Mouse (Mus musculus): ENCODE measurements around the gene Clcf1. TPM values are rescaled to one million over a fixed set of nuclear protein-coding genes. Genes with fewer than 3 reads are reported as not detected.
"Not testable (repeated sequence)": the region's sequence is repeated elsewhere in the genome, so short reads cannot be mapped to it uniquely, and the experiment has no call there.

Clcf1 gene
- total and polyA plus RNA-seq, 3 experiments, result 0.42 to 2.3 TPM; not detected in 1

- H3K27ac ChIP-seq (ENCODE audit: control insufficient read depth, low read depth, low read length), result no peak overlapping the region
- DNase-seq (ENCODE audit: low read depth, low spot score), result peak; percentile 62
- H3K79me2 ChIP-seq (ENCODE audit: control insufficient read depth, insufficient read depth, low read length, poor library complexity), result no peaks in the 10 kb centered on the region
- peaks cover 0 to 3% of the 10 kb centered on the region in 2 experiments; a peak in 1 of 4 replicates for H3K36me3 ChIP-seq (ENCODE audit: control insufficient read depth in 1 of 2, insufficient read depth in 2 of 2, low read length in 2 of 2)
- H3K9ac ChIP-seq (ENCODE audit: control insufficient read depth, low read depth, low read length, poor library complexity, severe bottlenecking), result no peak overlapping the region
- no peak for TF ChIP-seq KAT2A (conservative IDR thresholded peaks at IDR 0.05; ENCODE audit: low read depth, low read length)
- no peak for TF ChIP-seq MYB (IDR thresholded peaks at IDR 0.05; ENCODE audit: low read depth, low read length)
- TF ChIP-seq HCFC1 (IDR thresholded peaks at IDR 0.05; ENCODE audit: low read depth, low read length), result no peak
- no peak for TF ChIP-seq RCOR1 (IDR thresholded peaks at IDR 0.05; ENCODE audit: low read depth, low read length)
- TF ChIP-seq TCF12 (IDR thresholded peaks at IDR 0.05; ENCODE audit: low read depth, low read length), result no peak
- TF ChIP-seq SMC3 (IDR thresholded peaks at IDR 0.05; ENCODE audit: low read depth, low read length), result peak; percentile 28
- TF ChIP-seq TBP (IDR thresholded peaks at IDR 0.05; ENCODE audit: low read depth, low read length), result no peak
- no peak for TF ChIP-seq ETS1 (IDR thresholded peaks at IDR 0.05; ENCODE audit: low read depth, low read length)
- peak in 2 of 3 experiments; percentile 52 to 61; a peak in 4 of 6 replicates for TF ChIP-seq CTCF (IDR thresholded peaks at IDR 0.05 in 2 of 3, conservative IDR thresholded peaks at IDR 0.05 in 1 of 3; ENCODE audit: control insufficient read depth in 1 of 3, insufficient read depth in 1 of 3, low read depth in 2 of 3, low read length in 3 of 3, poor library complexity in 1 of 3, severe bottlenecking in 1 of 3)
- TF ChIP-seq POLR2AphosphoS5 (IDR thresholded peaks at IDR 0.05; ENCODE audit: borderline replicate concordance, low read depth, low read length), result no peak
- TF ChIP-seq USF1 (IDR thresholded peaks at IDR 0.05; ENCODE audit: low read depth, low read length), result no peak
- TF ChIP-seq CHD2 (IDR thresholded peaks at IDR 0.05; ENCODE audit: low read length), result no peak
- peak; percentile 38; the same call in 1 of the 2 replicates for TF ChIP-seq SIN3A (IDR thresholded peaks at IDR 0.05; ENCODE audit: low read length)
- TF ChIP-seq RAD21 (IDR thresholded peaks at IDR 0.05; ENCODE audit: low read depth, low read length), result peak; percentile 42
- no peaks in the 10 kb centered on the region; a peak in 1 of 4 replicates for H3K27me3 ChIP-seq (ENCODE audit: control insufficient read depth in 1 of 2, insufficient read depth in 2 of 2, low read length in 2 of 2)
- H3K9me3 ChIP-seq (replicated peaks; ENCODE audit: insufficient read depth, low read length), result no peaks in the 10 kb centered on the region
- peaks cover 0 to 3% of the 10 kb centered on the region in 2 experiments; a peak in 2 of 4 replicates for H3K4me1 ChIP-seq (ENCODE audit: control insufficient read depth in 1 of 2, insufficient read depth in 2 of 2, low read length in 2 of 2)
- H3K4me3 ChIP-seq (ENCODE audit: control insufficient read depth in 1 of 2, insufficient read depth in 1 of 2, low read depth in 2 of 2, low read length in 2 of 2), result no peak overlapping the region
These were observed 33.0 kb downstream of the Clcf1 start for GRCm38 (mm10) chr19:4247010-4247409.

GRCm38 (mm10) chr19:4248683-4249082, 34.6 kb downstream of the Clcf1 start:
- peak in 1 of 3 experiments; percentile 22; a peak in 1 of 6 replicates for TF ChIP-seq CTCF (IDR thresholded peaks at IDR 0.05 in 2 of 3, conservative IDR thresholded peaks at IDR 0.05 in 1 of 3; ENCODE audit: control insufficient read depth in 1 of 3, insufficient read depth in 1 of 3, low read depth in 2 of 3, low read length in 3 of 3, poor library complexity in 1 of 3, severe bottlenecking in 1 of 3)
- not testable (repeated sequence) for H3K4me1 ChIP-seq (ENCODE audit: control insufficient read depth in 1 of 2, insufficient read depth in 2 of 2, low read length in 2 of 2); DNase-seq (ENCODE audit: low read depth, low spot score)

GRCm38 (mm10) chr19:4254230-4254629, 40.2 kb downstream of the Clcf1 start:
- Histone ChIP-seq H3K27ac (ENCODE audit: control insufficient read depth, low read depth, low read length) (no peak overlapping the region), H3K27me3 (ENCODE audit: control insufficient read depth in 1 of 2, insufficient read depth in 2 of 2, low read length in 2 of 2) (no peaks in the 10 kb centered on the region; a peak in 1 of 4 replicates), H3K4me3 (ENCODE audit: control insufficient read depth in 1 of 2, insufficient read depth in 1 of 2, low read depth in 2 of 2, low read length in 2 of 2) (no peak overlapping the region), H3K9me3 (replicated peaks; ENCODE audit: insufficient read depth, low read length) (no peaks in the 10 kb centered on the region), H3K36me3 (ENCODE audit: control insufficient read depth in 1 of 2, insufficient read depth in 2 of 2, low read length in 2 of 2) (peaks cover 0 to 3% of the 10 kb centered on the region in 2 experiments; a peak in 1 of 4 replicates), H3K79me2 (ENCODE audit: control insufficient read depth, insufficient read depth, low read length, poor library complexity) (peaks cover 3% of the 10 kb centered on the region; the same call in 1 of the 2 replicates), H3K4me1 (ENCODE audit: control insufficient read depth in 1 of 2, insufficient read depth in 2 of 2, low read length in 2 of 2) (peaks cover 2 to 4% of the 10 kb centered on the region in 2 experiments; a peak in 3 of 4 replicates), H3K9ac (ENCODE audit: control insufficient read depth, low read depth, low read length, poor library complexity, severe bottlenecking) (no peak overlapping the region)
- DNase-seq (ENCODE audit: low read depth, low spot score), result no peak
- no peak for TF ChIP-seq KAT2A (conservative IDR thresholded peaks at IDR 0.05; ENCODE audit: low read depth, low read length)
- TF ChIP-seq POLR2AphosphoS2 (IDR thresholded peaks at IDR 0.05; ENCODE audit: low read length), result no peak
- TF ChIP-seq MAZ (IDR thresholded peaks at IDR 0.05; ENCODE audit: low read depth, low read length), result no peak
- TF ChIP-seq TCF12 (IDR thresholded peaks at IDR 0.05; ENCODE audit: low read depth, low read length), result no peak
- no peak for TF ChIP-seq E2F4 (IDR thresholded peaks at IDR 0.05; ENCODE audit: borderline replicate concordance, low read depth, low read length)
- no peak for TF ChIP-seq EP300 (IDR thresholded peaks at IDR 0.05; ENCODE audit: low read depth in 1 of 2, low read length in 2 of 2)
- TF ChIP-seq MEF2A (IDR thresholded peaks at IDR 0.05; ENCODE audit: extremely low read depth, insufficient replicate concordance, low read depth, low read length, poor library complexity, severe bottlenecking), result no peak
- no peak for TF ChIP-seq GATA1 (IDR thresholded peaks at IDR 0.05; ENCODE audit: low read depth, low read length)
- no peak for TF ChIP-seq ZKSCAN1 (IDR thresholded peaks at IDR 0.05; ENCODE audit: low read depth, low read length)
- TF ChIP-seq NELFE (IDR thresholded peaks at IDR 0.05; ENCODE audit: low read depth, low read length), result no peak
- TF ChIP-seq ZC3H11A (IDR thresholded peaks at IDR 0.05; ENCODE audit: low read depth, low read length), result no peak

More at GRCm38 (mm10) chr19:4248683-4249082, 34.6 kb downstream of the Clcf1 start:
- H3K9ac ChIP-seq (ENCODE audit: control insufficient read depth, low read depth, low read length, poor library complexity, severe bottlenecking); H3K4me3 ChIP-seq (ENCODE audit: control insufficient read depth in 1 of 2, insufficient read depth in 1 of 2, low read depth in 2 of 2, low read length in 2 of 2); H3K27me3 ChIP-seq (ENCODE audit: control insufficient read depth in 1 of 2, insufficient read depth in 2 of 2, low read length in 2 of 2); H3K36me3 ChIP-seq (ENCODE audit: control insufficient read depth in 1 of 2, insufficient read depth in 2 of 2, low read length in 2 of 2); H3K79me2 ChIP-seq (ENCODE audit: control insufficient read depth, insufficient read depth, low read length, poor library complexity); H3K9me3 ChIP-seq (replicated peaks; ENCODE audit: insufficient read depth, low read length); H3K27ac ChIP-seq (ENCODE audit: control insufficient read depth, low read depth, low read length): not testable (repeated sequence)

Measured in MEL (cell line).